Mouse (Mus musculus) Patski (cell line): ENCODE results near the gene Mageb1. TPM values are rescaled to one million over a fixed set of nuclear protein-coding genes. Genes with fewer than 3 reads are reported as not detected.
"Not testable (repeated sequence)": the region's sequence is repeated elsewhere in the genome, so short reads cannot be mapped to it uniquely, and the experiment has no call there.

ENCODE experiments used
- ATAC-seq: fragments of 100-300 bp; one replicate; pipeline ENCODE4 v1.8.0; 2021
- CTCF ChIA-PET: fragments of 350-600 bp; sonication (Branson Sonifier 250); formaldehyde crosslinking; loops from one replicate; lab custom pipeline; 2022; ENCODE audit warnings: inconsistent platforms; lab: Charles Lee
- POLR2A ChIA-PET: fragments of 350-600 bp; sonication (Branson Sonifier 250); formaldehyde crosslinking; loops from one replicate; lab custom pipeline; 2022; ENCODE audit warnings: antibody characterized with exemption, inconsistent platforms; lab: Charles Lee
- DNase-seq: peaks from one replicate; pipeline ENCODE4 v3.0.0-alpha.2; 2011; ENCODE audit warnings: low read depth, low spot score
- H3K27me3 ChIP-seq: fragments of 371-371 bp; one replicate; pipeline ENCODE4 v1.5.1; 2021
- in situ Hi-C: fragments of 300-500 bp; cut with MboI; formaldehyde crosslinking; loops from 3 replicates; pipeline ENCODE4 v1.11.1; 2018; ENCODE audit warnings: low pct_unique_long_range_greater_than_20kb, mixed read lengths
- polyA plus RNA-seq: library from polyadenylated mRNA; unstranded; gene quantifications from one replicate; pipeline ENCODE4 v1.2.3, GENCODE M21; 2021

Gene Mageb1
- polyA plus RNA-seq = not detected

GRCm38 (mm10) chrX:92016233-92016632 lies at the start of gene Mageb1:
Gene Mageb1 (minus strand): TSS chrX:92016333.
- CTCF ChIA-PET, H3K27me3 ChIP-seq, ATAC-seq, DNase-seq, POLR2A ChIA-PET, in situ Hi-C loops: not testable (repeated sequence)

Other genes starting within 250 kb of the Mageb1 start
- not detected for gene Mageb5, start 233.3 kb downstream of the Mageb1 start, polyA plus RNA-seq